Mouse (Mus musculus) erythroblast, embryonic 14.5 days (primary cell): ENCODE measurements around the gene Dtnb.

Experiments
- GATA1 ChIP-seq: IDR thresholded peaks from 2 replicates; pipeline ENCODE4 v1.6.1; 2012; ENCODE audit warnings: low read length, inconsistent platforms, mixed read lengths
- TAL1 ChIP-seq: IDR thresholded peaks from 3 replicates; pipeline ENCODE4 v1.6.1; 2012; ENCODE audit warnings: low read length, inconsistent platforms, mixed read lengths

GRCm38 (mm10) chr12:3776015-3776414 lies 203.8 kb downstream of the Dtnb start:
- no peak for TF ChIP-seq GATA1
- no peak for TF ChIP-seq TAL1
